ENCODE assay signal across 10 mouse cellular contexts in genomic region chr2:93331121-93331520, GRCm38 (mm10). TPM values are rescaled to one million over a fixed set of nuclear protein-coding genes. Genes with fewer than 3 reads are reported as not detected.
DNase-seq lines count a peak whose midpoint lies in the region; ATAC-seq and TF ChIP-seq lines count a peak whose summit lies in the region.
"Had no signal": no experiment of that assay in that cellular context is flagged by ENCODE, and none has a peak within 500 bp of the region (broad histone marks: within the 10 kb centered on the region; RNA-seq: fewer than 3 reads in every experiment).

No protein-coding gene starts in this region.

- peaks cover 88% of the 10 kb centered on the region for H3K4me1 ChIP-seq in heart, embryonic 10.5 days
- peaks cover 65% of the 10 kb centered on the region for H3K4me1 ChIP-seq in forebrain, embryonic 13.5 days
- H3K4me1 ChIP-seq in lung, adult 2 months (ENCODE audit: control insufficient read depth, insufficient read depth, low read length), result peaks cover 10% of the 10 kb centered on the region; the same call in 1 of the 2 replicates

- 81% methylated on average over 6 of the region's 6 CpGs for WGBS in heart, embryonic 10.5 days
- WGBS in forebrain, embryonic 13.5 days, result 77% methylated on average over 6 of the region's 6 CpGs
- WGBS in lung, adult 2 months, result 71% methylated on average over 6 of the region's 6 CpGs

- intact Hi-C loops in heart, postnatal 25 days (cut with DNase I), result loop anchor here (5.0 kb wide), 2 partner anchors 51 to 264 kb away; no protein-coding TSS in a partner anchor

- no peak for TF ChIP-seq CTCF in lung, adult 2 months (IDR thresholded peaks at IDR 0.05; ENCODE audit: insufficient read depth, low read length)

- peak overlapping the region; percentile 99 for H3K4me2 ChIP-seq in forebrain, embryonic 13.5 days

- H3K9ac ChIP-seq in forebrain, embryonic 13.5 days, result no peak overlapping the region

- no peak for TF ChIP-seq POLR2A in lung, adult 2 months (IDR thresholded peaks at IDR 0.05; ENCODE audit: borderline replicate concordance, extremely low read depth, low read depth, low read length)

- H3K27ac ChIP-seq in heart, embryonic 10.5 days, result peak overlapping the region; percentile 24; the same call in 1 of the 2 replicates
- H3K27ac ChIP-seq in forebrain, embryonic 13.5 days, result no peak overlapping the region

- H3K9me3 ChIP-seq in heart, embryonic 10.5 days, result no peaks in the 10 kb centered on the region
- no peaks in the 10 kb centered on the region for H3K9me3 ChIP-seq in forebrain, embryonic 13.5 days (replicated peaks)

- ATAC-seq in forebrain, embryonic 13.5 days, result no peak

- H3K27me3 ChIP-seq in heart, embryonic 10.5 days (ENCODE audit: insufficient read depth, poor library complexity, severe bottlenecking), result no peaks in the 10 kb centered on the region
- H3K27me3 ChIP-seq in forebrain, embryonic 13.5 days, result 0 out of 2 replicates have a peak, but pooled peaks cover 2% of the 10 kb centered on the region

- H3K36me3 ChIP-seq in heart, embryonic 10.5 days, result peaks cover 12% of the 10 kb centered on the region; the same call in 1 of the 2 replicates
- no peaks in the 10 kb centered on the region for H3K36me3 ChIP-seq in forebrain, embryonic 13.5 days (ENCODE audit: poor library complexity, severe bottlenecking)

- DNase-seq in heart, embryonic 10.5 days (ENCODE audit: low spot score), result no peak
- no peak for DNase-seq in heart, postnatal 25 days (ENCODE audit: low spot score)
- DNase-seq in layer of hippocampus, adult 11-12 months (ENCODE audit: low spot score), result peak; percentile 63
- no peak for DNase-seq in layer of hippocampus, adult 9-10 months (ENCODE audit: low spot score)
- peak; percentile 65 to 68 for DNase-seq in layer of hippocampus, postnatal 14 days (ENCODE audit: low spot score in 2 of 2)
- DNase-seq in urinary bladder, postnatal 10 days (ENCODE audit: low spot score), result no peak
- DNase-seq in lung, adult 2 months, result no peak
- DNase-seq: heart, adult 18-20 months; thymus, postnatal 4 days had no signal

- peak overlapping the region; percentile 31; the same call in 1 of the 2 replicates for H3K4me3 ChIP-seq in heart, embryonic 10.5 days
- H3K4me3 ChIP-seq in forebrain, embryonic 13.5 days, result no peak overlapping the region
- H3K4me3 ChIP-seq in lung, adult 2 months (replicated peaks; ENCODE audit: extremely low read depth, low read depth, low read length), result no peak overlapping the region

RNA-seq across cellular contexts. Expression of gene Tspan18, which starts 3.2 kb away (rescaled TPM):
- polyA plus RNA-seq in heart, embryonic 10.5 days (2016; fragmentation: Nextera tagmentation; extraction: Ambion mirVana), result 64.2 and 67.0 TPM in 2 replicates
- 10 to 100 TPM; 15.6 to 18.9 TPM for total RNA-seq in heart, postnatal 25 days (2021)
- 22.2 and 26.5 TPM in 2 replicates for polyA plus RNA-seq in forebrain, embryonic 13.5 days (2015; fragmentation: Nextera tagmentation; extraction: Ambion mirVana)
- total RNA-seq in layer of hippocampus, postnatal 14 days (2021), result 10 to 100 TPM; 46.6 to 52.3 TPM
- 158 and 172 TPM in 2 replicates for polyA plus RNA-seq in lung, adult 2 months (2012; rRNA removed)

Comparison
In these comparisons a context has a peak if more than half of its experiments do, and no peak if none do; other contexts are left out.
1. DNase-seq: peak in layer of hippocampus, adult 11-12 months (single experiment) and layer of hippocampus, postnatal 14 days (2 of 2); none in heart, embryonic 10.5 days (single experiment), heart, postnatal 25 days (single experiment), layer of hippocampus, adult 9-10 months (single experiment), urinary bladder, postnatal 10 days (single experiment) and lung, adult 2 months (single experiment).